Mouse (Mus musculus): ENCODE results near the gene Adcy4.
"Not testable (repeated sequence)": the region's sequence is repeated elsewhere in the genome, so short reads cannot be mapped to it uniquely, and the experiment has no call there.

Adcy4 gene

DNA sequence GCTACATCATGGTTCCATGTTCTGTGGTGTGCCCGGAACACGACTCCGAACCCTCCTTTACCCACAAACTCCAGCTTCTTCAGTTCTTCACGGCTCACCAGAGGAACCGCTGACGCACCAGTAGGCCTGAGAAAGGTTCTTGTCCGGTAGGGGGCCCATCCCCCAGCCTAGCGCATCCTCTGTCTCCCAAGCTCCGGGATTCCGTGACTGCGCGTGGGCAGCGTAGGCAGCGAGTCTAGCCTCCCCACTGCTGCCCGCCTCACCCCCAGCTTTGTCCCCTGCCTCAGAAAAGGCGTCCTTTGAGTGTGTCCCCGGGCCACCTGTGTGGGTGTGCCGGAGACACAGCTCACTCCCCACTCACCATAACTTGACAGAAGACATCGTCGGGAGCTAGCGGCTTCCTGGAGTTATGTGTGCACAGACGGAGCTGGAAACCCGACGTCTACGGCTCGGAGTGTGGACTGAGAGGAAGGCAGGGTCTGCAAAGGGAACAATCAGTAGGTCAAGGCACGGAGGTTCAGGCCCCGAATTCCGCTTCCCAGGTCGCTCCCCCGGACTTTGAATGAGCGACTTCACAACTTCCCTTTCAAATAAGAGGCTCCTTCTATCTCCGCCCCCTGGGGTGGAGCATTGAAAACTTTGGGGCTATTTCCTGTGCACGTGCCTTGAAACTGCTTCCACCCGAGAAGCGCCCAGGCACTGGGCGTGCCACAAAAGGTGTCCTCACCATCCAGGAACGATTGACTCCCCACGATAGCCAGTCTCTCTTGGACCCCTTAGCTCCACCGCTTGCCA, 4.6 kb upstream of the Adcy4 start, which contains the start of gene Ripk3:
Gene Ripk3, minus strand, starts transcription at position 610 of the 795 bp plus-strand sequence.
- CTCF ChIA-PET: no interaction called here

DNA sequence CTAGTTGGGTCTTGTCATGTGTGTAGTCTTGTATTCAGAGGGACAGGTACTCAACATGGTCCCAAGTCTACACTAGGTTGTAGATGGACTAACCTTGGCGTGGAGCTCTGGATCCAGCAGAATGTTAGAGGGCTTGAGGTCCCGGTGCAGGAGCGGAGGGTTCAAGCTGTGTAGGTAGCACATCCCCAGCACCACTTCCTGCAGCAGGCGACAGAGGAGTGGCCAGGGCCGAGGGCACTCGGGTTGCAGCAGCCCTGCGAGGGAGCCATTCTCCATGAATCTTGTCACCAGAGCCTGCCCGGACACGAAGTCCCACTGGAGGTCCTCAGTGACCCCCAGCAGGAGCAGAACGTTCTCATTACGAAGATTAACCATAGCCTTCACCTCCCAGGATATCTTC, 3.8 kb upstream of the Adcy4 start:
- CTCF ChIA-PET: no interaction called here

DNA sequence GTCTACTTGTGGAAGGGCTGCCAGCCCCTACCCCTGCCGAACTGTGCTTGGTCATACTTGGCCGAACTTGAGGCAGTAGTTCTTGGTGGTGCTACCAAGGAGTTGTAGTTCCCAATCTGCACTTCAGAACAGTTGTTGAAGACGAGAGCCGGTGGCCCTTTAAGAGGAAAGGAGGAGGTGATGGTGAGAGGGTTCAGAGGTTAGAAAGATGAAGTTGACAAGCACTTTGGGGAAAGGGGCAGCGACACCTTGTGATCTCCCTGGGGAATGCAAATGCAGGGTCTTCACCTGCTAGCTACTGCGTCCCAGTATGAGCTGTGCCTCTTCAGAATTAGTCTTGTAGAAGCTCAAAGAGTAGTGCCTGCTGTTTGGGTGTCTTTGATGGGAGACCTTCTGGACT, 1.3 kb upstream of the Adcy4 start:
- CTCF ChIA-PET: no interaction called here

DNA sequence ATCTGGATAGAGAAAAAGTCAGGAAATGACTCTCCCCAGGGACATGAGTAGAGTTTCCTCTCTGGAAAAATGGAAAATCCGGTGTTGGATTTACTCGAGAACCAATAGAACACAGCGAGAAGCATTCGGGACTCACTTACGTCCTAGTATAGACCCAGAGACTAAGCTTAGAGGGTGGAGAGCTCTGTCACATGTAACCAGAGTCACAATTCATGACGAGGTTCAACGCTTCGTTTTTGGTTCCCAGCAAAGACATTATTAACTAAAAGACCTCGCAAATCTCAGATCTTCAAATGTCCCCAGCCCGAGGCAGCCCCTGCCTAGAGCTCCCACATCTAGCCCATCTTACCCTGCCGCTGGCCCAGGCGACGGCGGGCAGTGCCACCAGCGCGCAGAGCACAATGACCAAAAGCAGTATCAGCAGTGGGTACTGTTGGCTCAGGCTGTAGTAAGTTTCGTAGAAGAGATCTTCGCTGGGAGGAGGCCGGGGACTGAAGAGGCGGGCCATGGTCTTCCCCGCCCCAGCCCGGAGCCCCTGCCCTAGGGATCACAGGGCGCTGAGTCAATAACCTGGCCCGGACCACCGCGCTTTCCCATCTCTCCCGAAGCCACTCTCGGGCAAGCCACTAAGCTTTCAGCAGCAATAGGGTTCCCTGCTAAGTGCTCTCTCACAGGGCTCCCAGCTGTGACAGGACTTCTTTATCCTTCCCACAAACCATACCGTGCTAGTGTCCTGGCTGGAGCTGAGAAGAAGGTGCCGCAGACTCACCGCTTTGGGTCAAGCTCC, 531 bp downstream of the Adcy4 start:
- CTCF ChIA-PET: no interaction called here

DNA sequence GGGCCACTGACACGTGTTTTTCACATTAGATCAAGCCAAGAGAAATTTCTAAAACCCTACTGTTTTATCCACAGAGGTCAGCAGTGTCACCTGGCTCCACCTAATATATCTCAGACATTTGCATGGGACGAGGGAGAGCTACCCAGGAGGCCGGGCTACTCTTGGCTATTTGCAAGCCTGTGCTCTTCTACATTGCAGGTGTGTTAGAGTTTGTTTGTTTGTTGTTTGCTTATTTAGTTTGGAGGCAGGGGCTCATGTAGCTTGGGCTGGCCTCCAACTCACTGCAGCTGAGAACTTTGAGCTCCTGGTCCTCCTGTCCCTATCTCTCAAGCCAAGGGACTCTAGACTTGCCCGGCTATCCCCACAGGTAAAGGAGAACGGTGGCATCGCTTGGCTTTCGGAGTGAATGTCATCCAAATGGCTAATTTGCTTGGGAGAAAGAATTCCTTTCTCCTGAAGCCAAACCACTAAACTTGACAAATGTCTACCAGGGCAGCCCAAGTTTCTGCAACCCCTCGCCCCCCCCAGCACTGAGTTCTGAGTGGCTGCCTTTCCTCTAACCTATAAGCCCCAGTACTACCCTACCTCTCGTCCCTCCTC, 1.4 kb downstream of the Adcy4 start:
- CTCF ChIA-PET: no interaction called here

DNA sequence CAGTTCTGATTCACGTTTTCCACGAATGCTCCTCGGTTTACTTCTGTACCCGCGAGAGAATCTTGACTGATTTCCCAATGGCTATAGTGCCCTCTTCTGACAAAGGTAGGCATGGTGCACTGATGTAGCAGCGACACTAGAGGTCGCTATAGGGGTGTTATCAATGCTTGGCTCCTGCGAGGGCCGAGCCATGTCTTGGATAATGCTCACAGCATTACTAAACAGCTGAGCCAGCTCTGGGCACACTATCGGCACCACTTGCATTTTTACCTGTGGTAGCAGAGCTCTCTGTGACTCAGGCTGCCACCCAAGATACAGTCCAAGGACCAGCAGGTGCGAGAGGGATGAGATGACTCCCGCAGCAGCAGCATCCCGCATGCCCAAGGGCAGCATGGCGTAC, 2.6 kb downstream of the Adcy4 start:
- CTCF ChIA-PET: interaction anchor here (0.9 kb wide), 1 partner anchor 13 kb away, joined by 3 read pairs; no protein-coding TSS in a partner anchor

DNA sequence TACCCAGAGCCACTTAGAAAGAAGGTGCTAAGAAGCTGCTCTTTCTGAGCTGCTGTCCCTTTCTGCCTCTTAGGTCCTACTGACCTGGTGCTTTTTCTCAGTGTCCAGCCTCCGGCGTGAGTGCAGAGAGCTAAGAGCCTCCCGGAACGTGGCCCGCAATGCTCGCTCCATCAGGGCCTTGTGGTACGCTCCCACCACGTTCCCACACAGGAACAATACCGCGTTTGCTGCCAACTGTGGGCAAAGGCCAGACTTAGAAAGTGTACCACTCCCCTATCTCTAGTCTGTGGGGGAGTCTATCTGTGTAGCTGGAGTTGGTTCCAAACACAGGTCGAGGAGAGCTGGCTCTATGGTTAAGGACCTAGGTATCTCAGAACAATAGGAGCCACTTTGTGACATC, 3.2 kb downstream of the Adcy4 start:
- CTCF ChIA-PET: interaction anchor here (0.5 to 0.9 kb wide), 2 partner anchors 13 to 163 kb away, joined by 3 to 12 read pairs; partner anchors contain the start of gene Rec8

DNA sequence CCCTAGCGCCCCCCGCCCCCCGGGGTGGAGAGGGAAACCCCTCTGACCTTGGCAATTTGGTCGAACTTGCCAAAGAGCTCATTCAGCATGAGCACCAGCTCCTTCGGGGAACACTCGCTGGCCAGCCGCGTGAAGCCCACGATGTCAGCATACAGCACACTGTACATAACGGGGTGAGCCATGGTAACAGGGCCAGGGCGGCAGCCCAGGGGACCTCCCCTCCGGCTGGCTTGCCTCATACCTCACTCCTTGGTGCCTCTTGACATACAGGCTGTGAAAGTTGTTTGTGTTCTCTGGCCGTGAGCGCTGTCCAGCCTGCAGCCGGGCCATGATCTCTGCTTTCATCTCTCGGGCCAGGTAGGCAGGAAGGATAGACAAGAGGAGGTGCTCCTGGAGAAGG, 4.2 kb downstream of the Adcy4 start:
- CTCF ChIA-PET: no interaction called here

DNA sequence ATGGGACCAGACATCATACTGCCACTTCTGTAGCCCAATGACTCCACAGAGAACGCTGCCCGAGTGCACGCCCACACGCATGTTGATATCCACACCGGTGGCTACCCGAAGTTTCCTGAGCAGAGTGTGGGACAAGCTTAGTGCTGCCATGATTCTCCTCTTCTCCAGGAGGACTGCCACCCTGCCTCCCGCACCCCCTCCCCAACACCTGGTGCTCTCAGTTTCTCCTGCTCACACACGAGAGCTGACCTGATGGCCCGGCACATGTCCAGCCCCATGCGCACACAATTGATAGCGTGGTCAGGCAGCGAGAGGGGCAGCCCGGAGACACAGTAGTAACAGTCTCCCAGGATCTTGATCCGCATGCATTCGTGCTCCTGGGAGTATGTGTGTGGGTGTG, 5.2 kb downstream of the Adcy4 start:
- CTCF ChIA-PET: no interaction called here

DNA sequence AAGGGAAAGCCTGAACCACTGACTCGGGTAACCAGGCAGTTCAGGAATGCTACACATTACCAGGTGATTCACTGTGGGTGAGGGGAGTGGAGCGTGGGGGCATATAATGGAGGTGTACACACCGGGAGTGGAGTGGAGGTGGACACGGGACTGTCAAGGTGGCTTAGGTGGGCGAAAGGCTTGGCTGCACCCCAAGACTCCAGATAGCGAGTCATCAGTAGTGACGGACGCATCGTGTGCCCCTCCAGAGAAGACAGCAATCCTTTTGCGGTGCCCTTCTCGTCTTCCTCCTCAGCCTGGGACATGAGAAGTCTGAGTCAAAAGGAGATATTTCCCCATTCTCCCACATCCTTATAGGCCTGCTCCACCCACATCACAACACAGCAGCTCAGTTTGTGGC, 6.1 kb downstream of the Adcy4 start:
- CTCF ChIA-PET: no interaction called here

DNA sequence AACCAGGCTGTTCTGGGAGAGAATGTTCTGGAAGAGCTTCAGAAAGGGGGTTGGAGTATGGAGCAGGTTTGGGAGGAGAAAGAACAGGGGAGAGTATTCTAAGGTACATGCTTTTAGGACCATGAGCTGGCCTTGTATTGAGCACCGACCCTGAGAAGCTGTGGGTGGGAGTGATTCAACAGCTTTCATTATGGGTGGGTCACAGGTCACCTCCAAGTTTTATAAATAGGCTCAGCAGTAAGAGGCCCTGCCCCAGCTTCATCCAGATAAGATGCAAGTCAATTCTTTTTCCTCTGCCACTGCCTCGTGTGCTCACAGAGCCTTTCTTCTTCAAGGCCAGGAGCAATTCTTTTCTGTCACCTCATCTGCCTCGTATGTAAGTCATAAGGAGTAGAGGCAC, 6.7 kb downstream of the Adcy4 start:
- CTCF ChIA-PET: no interaction called here

DNA sequence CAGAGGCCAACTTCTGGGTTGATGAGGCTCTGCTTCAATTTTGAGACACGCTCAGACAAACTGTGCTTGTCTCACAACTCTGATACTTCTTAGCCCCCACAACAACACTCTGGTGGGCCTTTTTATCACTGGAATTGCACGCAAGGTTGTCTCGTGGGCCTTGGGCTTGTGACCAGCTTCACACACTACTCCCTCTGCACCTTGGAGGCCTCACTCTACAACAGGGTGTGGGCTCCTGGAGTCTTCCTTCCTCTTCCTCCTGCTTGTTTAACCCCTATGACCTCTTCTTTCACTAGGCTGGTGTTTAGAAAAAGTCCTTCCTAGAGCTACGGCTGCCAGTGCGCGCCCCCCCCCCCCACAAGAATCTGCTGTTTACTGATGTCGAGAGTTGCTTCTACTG, 7.2 kb downstream of the Adcy4 start:
- CTCF ChIA-PET: no interaction called here

DNA sequence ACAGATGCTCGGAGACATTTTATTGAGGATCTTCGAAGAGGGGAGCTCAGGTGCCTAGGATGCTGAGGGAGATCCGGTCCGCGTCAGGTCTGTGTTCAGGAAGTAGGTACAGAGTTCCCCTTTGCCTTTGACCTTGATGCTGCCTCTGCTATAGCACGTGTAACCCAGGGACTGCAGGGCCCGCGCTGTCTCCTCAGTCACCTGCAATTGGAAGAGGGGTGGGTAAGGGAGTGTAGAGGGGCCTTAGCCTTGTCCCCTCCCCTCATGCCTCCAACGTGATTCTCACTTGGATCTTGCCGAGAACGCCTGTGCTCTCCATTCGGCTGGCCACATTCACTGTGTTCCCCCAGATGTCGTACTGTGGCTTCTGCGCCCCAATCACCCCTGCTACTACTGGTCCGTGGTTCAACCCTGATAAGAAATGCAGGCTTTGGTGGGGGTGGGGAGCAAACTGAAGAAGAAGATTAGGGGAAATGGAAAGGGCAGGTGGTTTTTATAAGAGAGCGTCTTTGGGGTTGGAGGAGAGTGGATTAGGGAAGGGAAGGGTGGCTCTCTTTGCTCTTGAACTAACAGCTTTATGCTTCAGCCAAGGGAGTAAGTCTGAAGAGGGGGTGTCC, 14.7 kb downstream of the Adcy4 start:
- CTCF ChIA-PET: no interaction called here

DNA sequence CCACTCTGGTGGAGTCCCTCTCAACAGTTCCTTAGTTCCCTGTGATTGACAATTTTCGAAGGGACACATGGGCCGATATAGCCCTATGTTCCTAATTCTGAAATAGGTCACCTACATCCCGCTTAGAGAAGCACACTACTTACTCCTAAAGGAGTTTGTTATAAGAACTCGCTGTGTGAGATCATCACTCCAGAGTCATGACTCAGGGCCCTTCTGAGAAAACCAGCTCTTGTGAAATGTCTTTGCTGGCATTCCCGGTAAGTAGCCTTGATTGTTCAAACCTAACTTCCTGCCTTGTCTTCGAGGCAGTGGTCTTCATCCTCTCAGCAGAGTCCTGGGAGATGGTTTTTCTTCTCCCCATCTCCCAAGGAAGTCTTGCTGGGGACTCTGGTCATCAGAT, 15.3 kb downstream of the Adcy4 start:
- CTCF ChIA-PET: interaction anchor here (0.6 kb wide), 1 partner anchor 122 kb away, joined by 3 read pairs; no protein-coding TSS in a partner anchor

DNA sequence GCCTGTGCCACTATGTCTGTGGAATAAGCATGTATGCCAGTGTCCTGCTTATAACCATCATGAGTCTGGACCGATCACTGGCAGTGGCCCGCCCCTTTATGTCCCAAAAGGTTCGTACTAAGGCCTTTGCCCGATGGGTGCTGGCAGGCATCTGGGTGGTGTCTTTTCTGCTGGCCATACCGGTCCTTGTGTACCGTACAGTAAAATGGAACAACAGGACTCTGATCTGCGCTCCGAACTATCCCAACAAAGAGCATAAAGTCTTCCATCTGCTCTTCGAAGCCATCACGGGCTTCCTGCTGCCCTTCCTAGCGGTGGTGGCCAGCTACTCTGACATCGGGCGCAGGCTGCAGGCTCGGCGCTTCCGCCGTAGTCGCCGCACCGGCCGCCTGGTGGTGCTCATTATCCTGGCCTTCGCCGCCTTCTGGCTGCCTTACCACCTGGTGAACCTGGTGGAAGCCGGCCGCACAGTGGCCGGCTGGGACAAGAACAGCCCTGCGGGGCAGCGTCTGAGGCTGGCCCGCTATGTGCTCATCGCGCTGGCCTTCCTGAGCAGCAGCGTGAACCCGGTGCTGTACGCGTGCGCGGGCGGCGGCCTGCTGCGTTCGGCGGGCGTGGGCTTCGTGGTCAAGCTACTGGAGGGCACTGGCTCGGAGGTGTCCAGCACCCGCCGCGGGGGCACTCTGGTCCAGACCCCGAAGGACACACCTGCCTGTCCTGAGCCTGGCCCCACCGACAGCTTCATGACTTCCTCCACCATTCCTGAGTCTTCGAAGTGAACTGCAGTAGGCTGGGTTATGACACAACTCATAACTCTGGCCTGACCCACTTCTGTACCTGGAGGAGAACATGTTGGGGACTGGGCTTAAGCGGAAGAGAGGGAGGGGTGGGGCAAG, 16.1 kb downstream of the Adcy4 start:
- CTCF ChIA-PET: interaction anchor here (0.6 kb wide), 1 partner anchor 122 kb away, joined by 3 read pairs; no protein-coding TSS in a partner anchor

DNA sequence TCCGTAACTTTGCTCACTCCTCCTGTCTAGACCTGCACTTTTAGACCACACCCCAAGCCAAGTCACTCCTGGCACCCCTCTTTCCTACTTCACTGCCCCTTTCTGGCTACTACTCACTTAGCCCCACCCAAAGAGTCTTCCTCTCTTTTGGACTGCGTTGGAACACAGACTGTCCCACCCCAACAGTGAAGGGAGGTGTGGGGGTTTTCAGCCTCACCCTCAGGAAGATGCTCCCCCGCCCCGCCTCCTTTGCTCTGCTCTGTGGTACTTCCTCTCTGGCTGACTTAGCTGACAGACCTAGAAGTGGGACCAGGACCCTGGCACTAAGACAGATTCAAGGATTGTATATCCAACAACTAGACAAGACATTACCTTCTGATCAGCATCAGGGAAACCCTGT, 18.2 kb downstream of the Adcy4 start, which contains the start of gene Ltb4r1:
Gene Ltb4r1, plus strand, starts transcription at position 267 of the 400 bp plus-strand sequence.
- CTCF ChIA-PET: no interaction called here

DNA sequence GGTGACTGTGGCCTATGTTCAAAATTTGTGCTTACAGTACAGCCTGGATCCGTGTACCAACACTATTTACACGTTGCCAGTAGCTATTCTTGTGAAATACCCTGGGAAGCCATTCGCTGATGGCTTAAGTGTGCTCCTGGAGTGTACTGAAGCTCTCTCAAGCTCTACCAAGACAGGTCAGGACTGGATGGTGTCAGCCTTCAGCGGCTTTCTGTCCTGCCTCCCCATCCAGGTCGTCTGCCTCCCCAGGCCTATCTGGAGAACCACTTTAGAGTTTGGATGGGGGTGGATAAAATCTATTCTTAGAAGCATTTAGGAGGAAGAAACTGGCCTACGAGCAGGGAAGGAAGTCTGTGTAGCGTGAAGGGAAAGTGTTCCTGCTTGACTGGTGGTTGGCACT, 20.7 kb downstream of the Adcy4 start:
- CTCF ChIA-PET: no interaction called here

DNA sequence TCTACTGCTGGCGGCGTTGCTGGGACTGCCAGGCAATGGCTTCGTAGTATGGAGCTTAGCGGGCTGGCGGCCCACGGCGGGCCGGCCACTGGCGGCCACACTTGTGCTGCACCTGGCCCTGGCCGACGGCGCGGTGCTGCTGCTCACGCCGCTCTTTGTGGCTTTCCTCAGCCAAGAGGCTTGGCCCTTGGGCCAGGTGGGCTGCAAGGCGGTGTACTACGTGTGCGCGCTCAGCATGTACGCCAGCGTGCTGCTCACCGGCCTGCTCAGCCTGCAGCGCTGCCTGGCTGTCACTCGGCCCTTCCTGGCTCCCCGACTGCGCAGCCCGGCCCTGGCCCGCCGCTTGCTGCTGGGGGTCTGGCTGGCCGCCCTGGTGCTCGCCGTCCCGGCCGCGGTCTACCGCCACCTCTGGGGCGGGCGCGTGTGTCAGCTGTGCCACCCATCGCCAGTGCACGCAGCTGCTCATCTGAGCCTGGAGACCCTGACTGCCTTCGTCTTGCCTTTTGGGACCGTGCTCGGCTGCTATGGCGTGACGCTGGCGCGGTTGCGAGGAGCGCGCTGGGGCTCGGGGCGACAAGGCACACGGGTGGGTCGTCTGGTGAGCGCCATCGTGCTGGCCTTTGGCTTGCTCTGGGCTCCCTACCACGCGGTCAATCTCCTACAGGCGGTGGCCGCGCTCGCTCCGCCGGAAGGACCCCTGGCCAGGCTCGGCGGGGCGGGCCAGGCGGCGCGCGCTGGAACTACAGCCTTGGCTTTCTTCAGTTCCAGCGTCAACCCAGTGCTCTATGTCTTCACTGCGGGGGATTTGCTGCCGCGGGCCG, 21.7 kb downstream of the Adcy4 start:
- CTCF ChIA-PET: no interaction called here

DNA sequence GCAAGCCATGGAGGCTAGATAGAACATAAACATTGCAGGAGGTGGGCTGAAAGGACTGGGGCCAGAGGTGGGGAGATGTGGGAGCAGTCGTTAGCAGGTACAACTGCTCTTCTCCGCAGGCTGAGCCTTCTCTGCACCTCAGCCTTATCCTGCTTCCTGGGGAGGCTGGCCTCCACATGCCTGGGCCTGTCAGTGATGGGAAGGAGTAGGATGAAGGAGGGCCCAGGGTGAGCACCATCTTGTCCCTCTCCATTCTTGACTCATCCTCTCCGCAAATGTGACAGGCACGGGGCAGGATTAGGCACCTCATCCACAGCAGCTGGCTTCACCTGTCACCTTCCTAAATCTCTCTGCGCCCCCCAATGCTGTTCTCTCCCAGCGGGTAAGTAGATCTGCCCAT, 22.7 kb downstream of the Adcy4 start, which contains the start of gene Ltb4r2:
Gene Ltb4r2, plus strand, starts transcription at position 266 of the 400 bp plus-strand sequence.
- CTCF ChIA-PET: no interaction called here

DNA sequence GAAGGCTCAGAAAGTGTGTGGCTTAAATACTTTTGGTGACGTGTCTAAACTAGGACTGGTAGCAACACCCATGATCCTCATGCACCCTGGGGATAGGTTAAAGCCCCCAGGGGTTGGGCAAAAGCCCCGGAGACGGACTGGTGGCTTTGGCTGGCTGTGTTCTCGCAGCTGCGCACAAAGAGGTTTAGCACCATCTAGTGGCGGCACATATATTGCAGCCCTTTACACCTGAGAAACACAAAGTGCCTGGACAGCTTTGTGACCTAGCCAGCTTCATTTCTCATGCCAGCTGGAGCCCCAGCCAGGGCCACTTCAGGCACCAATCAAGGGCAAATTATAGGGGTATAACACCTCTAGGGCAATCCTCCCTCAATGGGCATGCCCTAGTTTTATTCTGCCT, 23.7 kb downstream of the Adcy4 start:
- CTCF ChIA-PET: not testable (repeated sequence)

Data from spleen, embryonic (tissue).